Mouse (Mus musculus) MEL (cell line): ENCODE results near the gene Wdr35. TPM values are rescaled to one million over a fixed set of nuclear protein-coding genes. Genes with fewer than 3 reads are reported as not detected.

Experiments used
- DNase-seq: peaks from one replicate; pipeline ENCODE4 v3.0.0; 2011; ENCODE audit warnings: low read depth, low spot score
- H3K27ac ChIP-seq: 2 replicates; pipeline ENCODE4 v1.5.1; 2012; ENCODE audit warnings: low read depth, mild to moderate bottlenecking, control low read depth, low read length, moderate library complexity; ENCODE audit not compliant: control insufficient read depth
- H3K27me3 ChIP-seq, 2 experiments: fragments of 150-350 bp in 1 of 2; sonication (generic) in 1 of 2; 2 replicates each; pipeline ENCODE4 v1.6.1; 2012; ENCODE audit warnings: low read length in 2 of 2, mild to moderate bottlenecking in 2 of 2, improper control_type of control experiment in 1 of 2, moderate library complexity in 1 of 2; ENCODE audit not compliant: insufficient read depth in 2 of 2, control insufficient read depth in 1 of 2
- H3K36me3 ChIP-seq, 2 experiments: 2 replicates each; pipeline ENCODE4 v1.6.1; 2012 to 2014; ENCODE audit warnings: low read length in 2 of 2, improper control_type of control experiment in 1 of 2, inconsistent platforms in 1 of 2, mild to moderate bottlenecking in 1 of 2; ENCODE audit not compliant: insufficient read depth in 2 of 2, control insufficient read depth in 1 of 2
- H3K4me1 ChIP-seq, 2 experiments: fragments of 150-350 bp in 1 of 2; sonication (generic) in 1 of 2; 2 replicates each; pipeline ENCODE4 v1.6.1; 2012; ENCODE audit warnings: low read length in 2 of 2, improper control_type of control experiment in 1 of 2, mild to moderate bottlenecking in 1 of 2; ENCODE audit not compliant: insufficient read depth in 2 of 2, control insufficient read depth in 1 of 2
- H3K4me3 ChIP-seq, 2 experiments: fragments of 150-350 bp in 1 of 2; sonication (generic) in 1 of 2; 2 replicates each; pipeline ENCODE4 v1.5.1; 2012; ENCODE audit warnings: low read depth in 2 of 2, low read length in 2 of 2, mild to moderate bottlenecking in 2 of 2, moderate library complexity in 2 of 2, control low read depth in 1 of 2, improper control_type of control experiment in 1 of 2; ENCODE audit not compliant: control insufficient read depth in 1 of 2, insufficient read depth in 1 of 2
- H3K79me2 ChIP-seq: 2 replicates; pipeline ENCODE4 v1.6.1; 2012; ENCODE audit warnings: mild to moderate bottlenecking, low read length, moderate library complexity; ENCODE audit not compliant: control insufficient read depth, poor library complexity, insufficient read depth
- H3K9ac ChIP-seq: 2 replicates; pipeline ENCODE4 v1.6.1; 2012; ENCODE audit warnings: low read depth, mild to moderate bottlenecking, control low read depth, low read length, moderate library complexity; ENCODE audit not compliant: control insufficient read depth, poor library complexity, severe bottlenecking
- H3K9me3 ChIP-seq: fragments of 150-350 bp; sonication (generic); replicated peaks from 2 replicates; pipeline ENCODE4 v1.6.1; 2012; ENCODE audit warnings: mild to moderate bottlenecking, low read length, improper control_type of control experiment, moderate library complexity; ENCODE audit not compliant: insufficient read depth
- BHLHE40 ChIP-seq: IDR thresholded peaks from 2 replicates; pipeline ENCODE4 v1.6.1; 2012; ENCODE audit warnings: low read depth, mild to moderate bottlenecking, inconsistent platforms, low read length, improper control_type of control experiment, borderline replicate concordance
- CHD1 ChIP-seq: IDR thresholded peaks from 2 replicates; pipeline ENCODE4 v1.6.1; 2012; ENCODE audit warnings: low read depth, mild to moderate bottlenecking, inconsistent platforms, low read length, improper control_type of control experiment
- CHD2 ChIP-seq: IDR thresholded peaks from 2 replicates; pipeline ENCODE4 v1.6.1; 2011; ENCODE audit warnings: low read length, improper control_type of control experiment
- CTCF ChIP-seq, 3 experiments: IDR thresholded peaks in 2 of 3; conservative IDR thresholded peaks in 1 of 3; 2 replicates each; pipeline ENCODE4 v1.5.1; 2011 to 2012; ENCODE audit warnings: low read length in 3 of 3, low read depth in 2 of 3, mild to moderate bottlenecking in 2 of 3, improper control_type of control experiment in 1 of 3, inconsistent platforms in 1 of 3, mixed read lengths in 1 of 3, moderate library complexity in 1 of 3; ENCODE audit not compliant: control insufficient read depth in 1 of 3, insufficient read depth in 1 of 3, poor library complexity in 1 of 3, severe bottlenecking in 1 of 3
- E2F4 ChIP-seq: IDR thresholded peaks from 2 replicates; pipeline ENCODE4 v1.6.1; 2011; ENCODE audit warnings: low read depth, low read length, improper control_type of control experiment, borderline replicate concordance
- ELF1 ChIP-seq: IDR thresholded peaks from 2 replicates; pipeline ENCODE4 v1.6.1; 2014; ENCODE audit warnings: low read depth, mild to moderate bottlenecking, inconsistent platforms, low read length, improper control_type of control experiment, moderate library complexity
- EP300 ChIP-seq, 2 experiments: IDR thresholded peaks; 2 replicates each; pipeline ENCODE4 v1.6.1; 2011; ENCODE audit warnings: improper control_type of control experiment in 2 of 2, low read length in 2 of 2, low read depth in 1 of 2, mild to moderate bottlenecking in 1 of 2
- ETS1 ChIP-seq: IDR thresholded peaks from 2 replicates; pipeline ENCODE4 v1.6.1; 2012; ENCODE audit warnings: low read depth, mild to moderate bottlenecking, inconsistent platforms, low read length, improper control_type of control experiment, moderate library complexity
- GATA1 ChIP-seq: IDR thresholded peaks from 2 replicates; pipeline ENCODE4 v1.6.1; 2011; ENCODE audit warnings: low read depth, low read length, improper control_type of control experiment
- HCFC1 ChIP-seq: IDR thresholded peaks from 2 replicates; pipeline ENCODE4 v1.6.1; 2012; ENCODE audit warnings: low read depth, mild to moderate bottlenecking, inconsistent platforms, low read length, improper control_type of control experiment, moderate library complexity
- KAT2A ChIP-seq: conservative IDR thresholded peaks from 2 replicates; pipeline ENCODE4 v1.6.1; 2012; ENCODE audit warnings: low read depth, low read length, improper control_type of control experiment, inconsistent platforms
- MAFK ChIP-seq: IDR thresholded peaks from 2 replicates; pipeline ENCODE4 v1.6.1; 2011; ENCODE audit warnings: low read depth, mild to moderate bottlenecking, low read length, improper control_type of control experiment, borderline replicate concordance
- MAX ChIP-seq: IDR thresholded peaks from 2 replicates; pipeline ENCODE4 v1.6.1; 2011; ENCODE audit warnings: low read length, improper control_type of control experiment
- MEF2A ChIP-seq: IDR thresholded peaks from 2 replicates; pipeline ENCODE4 v1.6.1; 2014; ENCODE audit warnings: low read depth, mild to moderate bottlenecking, inconsistent platforms, low read length, improper control_type of control experiment; ENCODE audit not compliant: poor library complexity, insufficient replicate concordance, severe bottlenecking; ENCODE audit errors: extremely low read depth
- MXI1 ChIP-seq: IDR thresholded peaks from 2 replicates; pipeline ENCODE4 v1.6.1; 2011; ENCODE audit warnings: mild to moderate bottlenecking, low read depth, low read length, improper control_type of control experiment
- MYB ChIP-seq: IDR thresholded peaks from 2 replicates; pipeline ENCODE4 v1.6.1; 2011; ENCODE audit warnings: mild to moderate bottlenecking, low read depth, low read length, improper control_type of control experiment
- MYC ChIP-seq: IDR thresholded peaks from 2 replicates; pipeline ENCODE4 v1.6.1; 2011; ENCODE audit warnings: low read depth, mild to moderate bottlenecking, low read length, improper control_type of control experiment, moderate library complexity
- NELFE ChIP-seq: IDR thresholded peaks from 2 replicates; pipeline ENCODE4 v1.6.1; 2011; ENCODE audit warnings: low read depth, low read length, improper control_type of control experiment
- NRF1 ChIP-seq: IDR thresholded peaks from 2 replicates; pipeline ENCODE4 v1.6.1; 2014; ENCODE audit warnings: low read depth, mild to moderate bottlenecking, inconsistent platforms, low read length, improper control_type of control experiment, moderate library complexity; ENCODE audit not compliant: poor library complexity, insufficient read depth, severe bottlenecking
- POLR2A ChIP-seq, 2 experiments: IDR thresholded peaks; 2 replicates each; pipeline ENCODE4 v1.6.1; 2011 to 2012; ENCODE audit warnings: low read length in 2 of 2, mild to moderate bottlenecking in 2 of 2, control low read depth in 1 of 2, improper control_type of control experiment in 1 of 2, low read depth in 1 of 2, moderate library complexity in 1 of 2; ENCODE audit not compliant: control insufficient read depth in 1 of 2, insufficient read depth in 1 of 2, poor library complexity in 1 of 2
- POLR2AphosphoS2 ChIP-seq: IDR thresholded peaks from 2 replicates; pipeline ENCODE4 v1.6.1; 2011; ENCODE audit warnings: low read length, improper control_type of control experiment
- RAD21 ChIP-seq: IDR thresholded peaks from 2 replicates; pipeline ENCODE4 v1.6.1; 2011; ENCODE audit warnings: mild to moderate bottlenecking, low read depth, low read length, improper control_type of control experiment
- RCOR1 ChIP-seq: IDR thresholded peaks from 2 replicates; pipeline ENCODE4 v1.6.1; 2012; ENCODE audit warnings: low read depth, mild to moderate bottlenecking, inconsistent platforms, low read length, improper control_type of control experiment
- SIN3A ChIP-seq: IDR thresholded peaks from 2 replicates; pipeline ENCODE4 v1.6.1; 2012; ENCODE audit warnings: low read length, improper control_type of control experiment, inconsistent platforms
- TAL1 ChIP-seq: IDR thresholded peaks from 2 replicates; pipeline ENCODE4 v1.6.1; 2012; ENCODE audit warnings: mild to moderate bottlenecking, inconsistent platforms, low read length, moderate library complexity, mixed read lengths
- TBP ChIP-seq: IDR thresholded peaks from 2 replicates; pipeline ENCODE4 v1.8.0; 2011; ENCODE audit warnings: low read depth, low read length, improper control_type of control experiment
- TCF12 ChIP-seq: IDR thresholded peaks from 2 replicates; pipeline ENCODE4 v1.6.1; 2014; ENCODE audit warnings: low read depth, mild to moderate bottlenecking, inconsistent platforms, low read length, improper control_type of control experiment, moderate library complexity
- UBTF ChIP-seq: IDR thresholded peaks from 2 replicates; pipeline ENCODE4 v1.6.1; 2012; ENCODE audit warnings: low read depth, mild to moderate bottlenecking, inconsistent platforms, low read length, improper control_type of control experiment, moderate library complexity, borderline replicate concordance; ENCODE audit not compliant: insufficient read depth
- ZC3H11A ChIP-seq: IDR thresholded peaks from 2 replicates; pipeline ENCODE4 v1.6.1; 2012; ENCODE audit warnings: low read depth, mild to moderate bottlenecking, inconsistent platforms, low read length, improper control_type of control experiment
- ZKSCAN1 ChIP-seq: IDR thresholded peaks from 2 replicates; pipeline ENCODE4 v1.6.1; 2012; ENCODE audit warnings: low read depth, mild to moderate bottlenecking, inconsistent platforms, low read length, improper control_type of control experiment, moderate library complexity
- ZMIZ1 ChIP-seq: IDR thresholded peaks from 2 replicates; pipeline ENCODE4 v1.6.1; 2012; ENCODE audit warnings: low read depth, mild to moderate bottlenecking, inconsistent platforms, low read length, improper control_type of control experiment, moderate library complexity
- ZNF384 ChIP-seq: IDR thresholded peaks from 2 replicates; pipeline ENCODE4 v1.6.1; 2012; ENCODE audit warnings: low read depth, mild to moderate bottlenecking, inconsistent platforms, low read length, improper control_type of control experiment
- polyA plus RNA-seq, 2 experiments: library from polyadenylated mRNA; stranded (reverse) in 1 of 2; unstranded in 1 of 2; fragments of >175 nt in 1 of 2; fragments of >200 nt in 1 of 2; gene quantifications; 2 replicates each; pipeline versions ENCODE4 v1.2.1 to v1.2.4; 2012; ENCODE audit warnings: low replicate concordance in 2 of 2, low read depth in 1 of 2; ENCODE audit not compliant: insufficient read length in 2 of 2, insufficient read depth in 1 of 2, missing spikeins in 1 of 2
- total RNA-seq: library from RNA; depleted of rRNA; stranded (reverse); fragments of 300-350 nt; gene quantifications from 2 replicates; pipeline ENCODE4 v1.2.3, GENCODE M21; 2012

The Wdr35 gene
- total and polyA plus RNA-seq, 3 experiments = 5.7 to 5.9 TPM; not detected in 1

- H3K27ac ChIP-seq = peak within 1 kb of the TSS; percentile 81
- no peaks in the 10 kb centered on the region; the same call in 1 of the 2 replicates for H3K79me2 ChIP-seq
- TF ChIP-seq KAT2A = peak; percentile 54
- TF ChIP-seq MAX = peak; percentile 53
- peak; percentile 20 for TF ChIP-seq SIN3A
- TF ChIP-seq MYC = peak; percentile 59; the same call in 1 of the 2 replicates
- TF ChIP-seq ELF1 = no peak
- TF ChIP-seq MEF2A = no peak
- no peak for TF ChIP-seq RAD21
- TF ChIP-seq POLR2A (IDR thresholded peaks at IDR 0.05; ENCODE audit: control insufficient read depth in 1 of 2, insufficient read depth in 1 of 2, low read depth in 1 of 2, low read length in 2 of 2, poor library complexity in 1 of 2) = peak; percentile 85 to 89
- peak; percentile 66; the same call in 1 of the 2 replicates for TF ChIP-seq ETS1
- no peak for TF ChIP-seq ZC3H11A
- no peak for TF ChIP-seq MYB
- peak; percentile 63; the same call in 1 of the 2 replicates for TF ChIP-seq POLR2AphosphoS2
- TF ChIP-seq CHD1 = no peak
- peak; percentile 95 for TF ChIP-seq CHD2
- peak in 1 of 2 experiments; percentile 43; a peak in 2 of 4 replicates for TF ChIP-seq EP300 (IDR thresholded peaks at IDR 0.05; ENCODE audit: low read depth in 1 of 2, low read length in 2 of 2)
- peak; percentile 84 for TF ChIP-seq NELFE
- TF ChIP-seq RCOR1 = no peak
- TF ChIP-seq GATA1 = peak; percentile 58; the same call in 1 of the 2 replicates
- TF ChIP-seq MAFK = no peak
- TF ChIP-seq HCFC1 = peak; percentile 80
- no peak for TF ChIP-seq ZMIZ1
- TF ChIP-seq ZKSCAN1 = no peak
- TF ChIP-seq TAL1 = no peak
- TF ChIP-seq TBP = peak; percentile 55; the same call in 1 of the 2 replicates
- TF ChIP-seq TCF12 = no peak
- TF ChIP-seq E2F4 = peak; percentile 96
- TF ChIP-seq BHLHE40 = peak; percentile 87
- peak; percentile 30; the same call in 1 of the 2 replicates for TF ChIP-seq NRF1
- peak; percentile 59; the same call in 1 of the 2 replicates for TF ChIP-seq MXI1
- TF ChIP-seq UBTF = no peak
- no peak for TF ChIP-seq ZNF384
- no peak for TF ChIP-seq CTCF (IDR thresholded peaks at IDR 0.05 in 2 of 3, conservative IDR thresholded peaks at IDR 0.05 in 1 of 3; ENCODE audit: control insufficient read depth in 1 of 3, insufficient read depth in 1 of 3, low read depth in 2 of 3, low read length in 3 of 3, poor library complexity in 1 of 3, severe bottlenecking in 1 of 3)
- TF ChIP-seq, all 39 proteins: peak for 17
- no peaks in the 10 kb centered on the region for H3K9me3 ChIP-seq
- H3K9ac ChIP-seq = peak within 1 kb of the TSS; percentile 91
- H3K4me3 ChIP-seq = peak within 1 kb of the TSS; percentile 55 to 72
- H3K27me3 ChIP-seq = no peaks in the 10 kb centered on the region
- peak; percentile 93 for DNase-seq
- no peaks in the 10 kb centered on the region for H3K4me1 ChIP-seq
- peaks cover 0 to 4% of the 10 kb centered on the region in 2 experiments; a peak in 2 of 4 replicates for H3K36me3 ChIP-seq
Observed at GRCm38 (mm10) chr12:9029888-9030723, 56.4 kb downstream of the Wdr35 start, which contains the start of gene Ttc32. Gene Ttc32 (plus strand): TSS chr12:9029997.
